Mouse (Mus musculus): ENCODE data around the gene Ndufa11.
A peak's percentile ranks its signal among the peaks of the same experiment; 100 is the strongest.

Gene Ndufa11

DNA sequence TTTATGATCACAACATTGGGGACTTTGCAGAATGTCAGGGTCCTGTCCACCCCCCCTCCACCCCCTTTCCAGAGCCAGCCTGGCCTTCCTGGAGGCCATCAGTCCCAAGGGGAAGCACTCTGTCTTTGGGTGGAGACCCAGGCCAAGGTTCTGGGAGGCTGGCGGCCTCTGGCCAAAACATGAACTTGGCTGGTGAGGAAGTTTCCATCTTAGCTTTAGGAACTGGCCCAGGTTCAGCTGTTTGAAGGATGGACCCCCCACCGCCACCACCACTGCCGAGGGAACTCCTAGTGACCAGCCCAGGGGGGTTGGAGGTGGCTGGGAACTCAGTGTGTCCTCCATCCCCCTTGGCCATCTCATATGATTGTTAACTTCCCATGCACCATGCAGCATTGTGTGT, 43.5 kb downstream of the Ndufa11 start:
- no peak for DNase-seq

DNA sequence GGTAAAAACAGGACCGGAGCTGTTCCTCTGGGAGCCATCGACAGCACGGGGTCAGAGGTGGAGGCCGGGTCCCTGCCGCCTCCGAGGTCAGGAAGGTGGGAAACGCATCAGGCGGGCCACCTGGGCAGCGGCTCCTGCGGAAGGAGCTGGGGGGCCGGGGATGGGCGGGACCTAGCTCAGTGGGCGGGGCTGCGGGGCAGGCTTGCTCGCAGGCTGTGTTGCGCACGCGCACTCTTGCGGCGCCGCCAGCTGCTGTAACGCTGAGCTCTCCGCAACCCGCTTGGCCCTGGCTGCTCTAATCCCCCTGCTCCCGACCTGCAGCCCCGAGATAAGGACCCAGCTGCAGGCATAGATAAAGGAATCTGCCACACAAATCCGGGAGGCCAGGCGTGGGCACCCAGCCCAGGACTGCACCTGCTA, 44.4 kb downstream of the Ndufa11 start:
- DNase-seq: peak; percentile 78 to 86

- peak; percentile 37 to 66 for DNase-seq
Observed at GRCm38 (mm10) chr17:56762769-56763731, 45.5 kb downstream of the Ndufa11 start.

GRCm38 (mm10) chr17:56763741-56764250, 46.2 kb downstream of the Ndufa11 start:
- DNase-seq: no peak

DNA sequence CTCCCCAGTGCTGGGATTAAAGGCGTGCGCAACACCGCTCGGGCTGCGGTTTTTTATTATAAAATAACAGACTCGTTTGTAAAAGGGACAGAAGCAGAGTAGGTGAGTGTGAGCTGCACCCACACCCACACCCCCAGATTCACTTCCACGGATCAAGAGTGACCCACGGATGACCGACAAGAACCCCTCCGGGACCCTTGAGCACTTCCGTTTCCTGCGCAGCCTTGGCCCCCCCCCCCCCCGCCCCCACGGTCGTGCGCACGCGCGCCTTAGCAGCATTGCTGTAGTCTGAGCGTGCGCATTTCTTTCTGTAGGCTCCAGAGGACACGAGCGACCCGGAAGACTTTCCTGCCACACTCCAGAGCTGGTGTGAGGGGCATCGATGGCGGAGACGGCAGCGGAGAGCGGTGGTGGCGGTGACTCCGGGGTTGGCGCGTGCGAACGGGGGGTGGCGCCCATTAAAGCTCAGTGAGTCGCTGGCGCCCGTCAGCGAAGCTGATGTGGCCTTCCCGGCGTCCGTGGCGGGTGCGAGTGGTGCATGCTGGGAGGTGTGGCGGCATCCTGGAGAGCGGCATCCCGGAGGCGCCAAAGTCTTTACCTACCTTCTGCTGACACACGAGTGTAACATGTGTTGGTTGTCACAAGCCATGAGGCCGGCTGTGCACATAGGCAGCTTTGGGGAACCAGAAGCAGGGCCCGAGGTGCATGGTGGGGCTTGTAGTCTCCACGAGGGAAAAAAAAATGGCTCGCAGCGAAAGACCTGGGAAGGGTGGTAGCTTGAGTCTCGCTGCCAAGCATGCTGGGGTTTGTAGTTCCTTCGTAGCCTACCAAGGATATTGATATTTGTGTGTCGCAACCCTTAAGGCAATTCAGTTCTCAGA, 47.1 kb downstream of the Ndufa11 start, which contains the start of gene Dus3l:
Gene Dus3l (plus strand): TSS at position 284 of the 881 bp plus-strand sequence.
- peak; percentile 92 to 95 for DNase-seq

DNA sequence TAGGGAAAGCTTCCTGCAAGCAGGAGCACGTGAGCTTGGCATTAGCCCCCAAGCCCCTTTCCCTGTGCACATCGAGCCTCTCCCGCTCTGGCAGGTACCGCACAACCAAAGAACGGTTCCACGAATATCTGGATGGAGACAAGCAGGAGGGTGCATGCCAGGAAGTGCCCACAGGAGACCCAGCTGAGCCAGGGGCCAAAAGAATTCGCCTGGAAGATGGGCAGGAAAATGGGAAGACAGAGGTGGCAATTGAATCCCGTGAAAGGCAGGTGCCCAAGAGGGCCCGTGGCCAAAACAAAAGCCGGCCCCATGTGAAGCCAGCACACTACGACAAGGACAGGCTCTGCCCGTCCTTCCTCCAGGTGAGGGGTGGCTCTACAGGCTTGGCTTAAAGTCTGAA, 47.9 kb downstream of the Ndufa11 start:
- DNase-seq: no peak

DNA sequence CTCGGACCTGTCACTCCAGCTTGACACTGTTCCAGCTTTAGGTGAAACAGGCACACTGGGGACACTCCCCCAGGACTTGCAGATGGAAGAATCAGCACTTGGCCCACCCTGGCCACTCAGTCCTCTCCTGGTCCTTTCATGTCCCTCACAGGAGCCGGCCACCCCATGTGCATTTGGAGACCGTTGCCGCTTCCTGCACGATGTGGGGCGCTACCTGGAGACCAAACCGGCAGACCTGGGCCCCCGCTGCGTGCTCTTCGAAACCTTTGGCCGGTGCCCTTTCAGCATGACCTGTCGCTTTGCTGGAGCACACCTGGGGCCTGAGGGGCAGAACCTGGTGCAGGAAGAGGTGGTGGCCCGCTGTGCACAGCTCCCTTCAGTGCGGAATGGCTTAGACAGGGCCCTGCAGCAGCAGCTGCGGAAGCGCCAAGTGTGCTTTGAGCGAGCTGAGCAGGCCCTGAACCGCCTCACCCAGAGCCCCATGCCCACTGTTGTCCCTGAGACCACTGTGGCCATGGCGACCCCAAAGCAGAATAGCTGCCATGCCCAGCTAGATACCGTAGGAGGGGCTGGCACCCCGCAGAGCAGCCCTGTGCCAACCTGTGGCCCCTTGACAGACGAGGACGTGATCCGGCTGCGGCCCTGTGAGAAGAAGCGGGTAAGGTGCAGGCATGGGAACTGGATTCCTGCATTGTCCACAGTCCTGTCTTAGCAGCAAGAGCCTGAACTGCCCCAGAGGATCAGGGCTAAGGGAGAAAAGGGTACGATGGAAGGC, 49.3 kb downstream of the Ndufa11 start:
- no peak for DNase-seq

GRCm38 (mm10) chr17:56767531-56768135, 50.1 kb downstream of the Ndufa11 start:
- no peak for DNase-seq

GRCm38 (mm10) chr17:56768941-56769340, 51.4 kb downstream of the Ndufa11 start:
- DNase-seq: no peak

- DNase-seq: no peak
Observed at GRCm38 (mm10) chr17:56769950-56770349, 52.4 kb downstream of the Ndufa11 start, which contains the start of gene Prr22. Gene Prr22, plus strand, starts transcription at chr17:56770250.

Measured in lung, adult 18-20 months (tissue).